Mouse (Mus musculus) myocyte (in vitro differentiated cells): ENCODE results near the gene Gspt1. TPM values are rescaled to one million over a fixed set of nuclear protein-coding genes. Genes with fewer than 3 reads are reported as not detected.

Experiments
- H3K27me3 ChIP-seq: one replicate; pipeline ENCODE4 v1.6.1; 2011; ENCODE audit not compliant: control insufficient read depth, insufficient read depth, insufficient read length
- H3K36me3 ChIP-seq: one replicate; pipeline ENCODE4 v1.6.1; 2011; ENCODE audit not compliant: control insufficient read depth, insufficient read depth
- H3K4me2 ChIP-seq: one replicate; pipeline ENCODE4 v1.6.1; 2011; ENCODE audit warnings: low read depth, control low read depth
- H3K4me3 ChIP-seq: one replicate; pipeline ENCODE4 v1.5.1; 2011; ENCODE audit warnings: mild to moderate bottlenecking, control low read depth, moderate library complexity
- H3K79me2 ChIP-seq: one replicate; pipeline ENCODE4 v1.6.1; 2011; ENCODE audit not compliant: control insufficient read depth, insufficient read depth
- H3ac ChIP-seq: one replicate; pipeline ENCODE4 v1.6.1; 2011; ENCODE audit not compliant: control insufficient read depth, insufficient read length
- CEBPB ChIP-seq: IDR thresholded peaks from 2 replicates; pipeline ENCODE4 v1.6.1; 2011; ENCODE audit warnings: mild to moderate bottlenecking, moderate library complexity; ENCODE audit not compliant: poor library complexity, insufficient read depth, severe bottlenecking
- E2F4 ChIP-seq: IDR thresholded peaks from one replicate; pipeline ENCODE4 v1.6.1; 2011; ENCODE audit warnings: mild to moderate bottlenecking, control low read depth, moderate library complexity; ENCODE audit not compliant: insufficient read depth
- MAX ChIP-seq: IDR thresholded peaks from one replicate; pipeline ENCODE4 v1.6.1; 2011; ENCODE audit warnings: low read depth, mild to moderate bottlenecking, control low read depth
- MYOD1 ChIP-seq, 3 experiments: IDR thresholded peaks; one replicate each; pipeline ENCODE4 v1.6.1; 2011; ENCODE audit warnings: control low read depth in 2 of 3, low read depth in 2 of 3, mild to moderate bottlenecking in 2 of 3, moderate library complexity in 1 of 3; ENCODE audit not compliant: insufficient read length in 2 of 3, control insufficient read depth in 1 of 3
- MYOG ChIP-seq, 3 experiments: IDR thresholded peaks; one replicate each; pipeline ENCODE4 v1.6.1; 2011; ENCODE audit warnings: control low read depth in 2 of 3, low read depth in 2 of 3, mild to moderate bottlenecking in 2 of 3; ENCODE audit not compliant: insufficient read length in 2 of 3, control insufficient read depth in 1 of 3, insufficient read depth in 1 of 3
- POLR2A ChIP-seq: IDR thresholded peaks from one replicate; pipeline ENCODE4 v1.6.1; 2011; ENCODE audit warnings: low read depth, mild to moderate bottlenecking, control low read depth, moderate library complexity; ENCODE audit not compliant: insufficient read length
- POLR2AphosphoS2 ChIP-seq: IDR thresholded peaks from one replicate; pipeline ENCODE4 v1.6.1; 2011; ENCODE audit warnings: low read depth, control low read depth; ENCODE audit not compliant: insufficient read length
- REST ChIP-seq: IDR thresholded peaks from one replicate; pipeline ENCODE4 v1.6.1; 2011; ENCODE audit warnings: mild to moderate bottlenecking, control low read depth, moderate library complexity; ENCODE audit not compliant: insufficient read depth, insufficient read length
- SRF ChIP-seq: IDR thresholded peaks from one replicate; pipeline ENCODE4 v1.6.1; 2011; ENCODE audit warnings: low read depth; ENCODE audit not compliant: control insufficient read depth, insufficient read length
- TCF12 ChIP-seq: IDR thresholded peaks from one replicate; pipeline ENCODE4 v1.6.1; 2011; ENCODE audit warnings: mild to moderate bottlenecking, control low read depth; ENCODE audit not compliant: poor library complexity, insufficient read depth, severe bottlenecking
- TCF3 ChIP-seq: IDR thresholded peaks from one replicate; pipeline ENCODE4 v1.6.1; 2011; ENCODE audit warnings: low read depth, control low read depth; ENCODE audit not compliant: insufficient read length
- USF1 ChIP-seq: IDR thresholded peaks from one replicate; pipeline ENCODE4 v1.6.1; 2011; ENCODE audit warnings: low read depth, mild to moderate bottlenecking, control low read depth, moderate library complexity
- polyA plus RNA-seq: library from polyadenylated mRNA; unstranded; fragments of >200 nt; fragmentation: generic; extraction: Trizol; gene quantifications from one replicate; pipeline ENCODE4 v1.2.1, GENCODE M21; 2012; ENCODE audit warnings: missing spikeins

The Gspt1 gene
- polyA plus RNA-seq, 1 experiment, result 54.9 TPM

DNA sequence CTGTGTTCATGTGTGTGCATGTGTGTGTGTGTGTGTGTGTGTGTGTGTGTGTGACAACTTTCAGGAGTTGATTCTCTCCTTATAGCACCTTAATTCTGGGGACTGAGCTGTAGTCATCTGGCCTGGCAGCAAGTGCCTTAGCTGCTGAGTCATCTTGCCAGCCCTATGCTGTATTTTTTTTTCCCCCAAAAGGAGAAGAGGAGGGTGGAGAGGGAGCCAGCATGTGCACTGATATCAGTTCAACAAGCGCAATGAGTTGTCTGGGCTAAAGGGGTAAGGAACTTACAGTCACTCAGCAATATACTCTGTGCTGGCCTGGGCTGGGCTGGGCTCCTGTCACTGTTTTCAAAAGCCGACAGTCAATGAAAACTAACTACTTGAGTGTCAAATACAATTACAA is 16.5 kb upstream of the Gspt1 start:
- no peaks in the 10 kb centered on the region for H3K36me3 ChIP-seq
- TF ChIP-seq POLR2AphosphoS2, result no peak
- TF ChIP-seq MYOG (IDR thresholded peaks at IDR 0.05; ENCODE audit: control insufficient read depth in 1 of 3, insufficient read depth in 1 of 3, insufficient read length in 2 of 3, low read depth in 2 of 3), result no peak
- TF ChIP-seq CEBPB, result no peak
- no peak for TF ChIP-seq MAX
- no peak for TF ChIP-seq MYOD1 (IDR thresholded peaks at IDR 0.05; ENCODE audit: control insufficient read depth in 1 of 3, insufficient read length in 2 of 3, low read depth in 2 of 3)
- H3K4me2 ChIP-seq, result no peak overlapping the region
- H3K4me3 ChIP-seq, result no peak overlapping the region
- H3ac ChIP-seq, result no peak overlapping the region
- H3K27me3 ChIP-seq, result no peaks in the 10 kb centered on the region
- no peaks in the 10 kb centered on the region for H3K79me2 ChIP-seq

DNA sequence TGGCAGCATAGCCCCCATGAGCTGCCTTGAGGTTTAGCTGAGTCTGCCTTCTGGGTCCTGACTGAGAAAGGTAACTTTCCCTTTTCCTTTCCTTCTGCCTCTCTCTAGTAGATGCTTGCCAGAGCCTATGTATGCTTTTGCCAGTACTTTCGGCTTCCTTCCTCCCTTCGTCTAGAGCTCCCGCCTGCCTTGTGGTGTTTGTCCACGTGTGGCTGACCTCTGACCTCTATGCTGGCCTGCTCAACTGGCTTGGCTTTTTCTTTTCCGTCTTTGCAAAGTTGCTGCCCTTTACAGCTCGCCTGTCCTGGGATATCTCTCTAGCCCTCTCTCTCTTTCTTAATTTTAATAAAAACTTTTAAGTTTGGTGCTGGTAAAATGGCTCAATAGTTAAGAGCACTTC is 15.7 kb upstream of the Gspt1 start:
- H3K36me3 ChIP-seq, result no peaks in the 10 kb centered on the region
- H3ac ChIP-seq, result no peak overlapping the region

DNA sequence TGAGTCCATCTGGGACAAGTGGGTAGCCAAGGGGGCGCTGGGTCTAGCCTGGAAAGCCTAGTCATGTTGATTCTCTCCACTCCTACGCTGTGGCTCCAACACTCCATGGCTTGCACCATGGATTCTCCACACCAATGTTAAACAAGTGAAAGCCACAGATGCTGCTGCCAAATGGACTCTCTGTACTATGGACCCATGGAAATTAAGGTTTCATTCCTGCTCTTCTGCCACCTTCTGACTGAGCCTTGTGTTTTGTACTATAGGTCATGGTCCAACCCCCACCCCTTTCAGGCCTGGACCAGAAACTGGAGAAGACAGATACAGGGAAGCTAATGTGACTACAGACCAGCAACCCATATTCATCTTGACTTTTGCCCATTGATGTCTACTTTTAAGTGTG is 12.4 kb upstream of the Gspt1 start:
- H3K4me3 ChIP-seq, result no peak overlapping the region
- no peaks in the 10 kb centered on the region for H3K79me2 ChIP-seq
- TF ChIP-seq USF1, result no peak
- no peak for TF ChIP-seq MYOD1 (IDR thresholded peaks at IDR 0.05; ENCODE audit: control insufficient read depth in 1 of 3, insufficient read length in 2 of 3, low read depth in 2 of 3)
- TF ChIP-seq MYOG (IDR thresholded peaks at IDR 0.05; ENCODE audit: control insufficient read depth in 1 of 3, insufficient read depth in 1 of 3, insufficient read length in 2 of 3, low read depth in 2 of 3), result no peak
- no peak for TF ChIP-seq POLR2A
- TF ChIP-seq SRF, result no peak
- TF ChIP-seq CEBPB, result no peak
- TF ChIP-seq MAX, result no peak
- no peak for TF ChIP-seq TCF12
- no peak for TF ChIP-seq TCF3
- TF ChIP-seq REST, result no peak
- no peak for TF ChIP-seq E2F4
- no peak for TF ChIP-seq POLR2AphosphoS2
- H3K36me3 ChIP-seq, result no peaks in the 10 kb centered on the region
- H3ac ChIP-seq, result no peak overlapping the region
- no peaks in the 10 kb centered on the region for H3K27me3 ChIP-seq
- no peak overlapping the region for H3K4me2 ChIP-seq

More for the DNA sequence above, 15.7 kb upstream of the Gspt1 start:
- Histone ChIP-seq H3K4me2 (no peak overlapping the region), H3K4me3 (no peak overlapping the region), H3K27me3 (no peaks in the 10 kb centered on the region), H3K79me2 (no peaks in the 10 kb centered on the region)
- no peak for TF ChIP-seq TCF12
- no peak for TF ChIP-seq TCF3
- no peak for TF ChIP-seq USF1
- TF ChIP-seq SRF, result no peak
- TF ChIP-seq POLR2A, result no peak
- TF ChIP-seq E2F4, result no peak

DNA sequence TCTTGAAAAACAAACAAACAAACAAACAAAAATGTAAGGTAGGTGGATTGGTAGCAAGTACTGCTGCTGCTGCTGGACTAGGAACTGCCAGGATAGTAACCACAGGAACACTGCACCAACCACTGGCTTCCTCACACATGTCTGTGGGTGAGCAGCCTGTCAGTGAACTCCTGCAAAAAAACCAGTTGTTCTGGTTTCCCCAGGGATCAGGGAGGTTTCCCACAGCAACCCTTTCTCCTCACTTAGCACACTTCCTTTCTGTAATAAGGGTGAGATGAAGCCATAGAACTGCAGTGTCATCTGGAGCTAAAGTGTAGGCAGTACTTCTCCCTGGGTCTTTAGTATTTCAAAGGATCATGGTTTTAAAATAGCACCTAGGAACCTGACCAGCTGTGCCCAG is 9.1 kb upstream of the Gspt1 start:
- TF ChIP-seq REST, result no peak
- TF ChIP-seq E2F4, result no peak
- TF ChIP-seq SRF, result no peak
- TF ChIP-seq CEBPB, result no peak
- TF ChIP-seq USF1, result no peak
- TF ChIP-seq MAX, result no peak
- TF ChIP-seq POLR2AphosphoS2, result no peak
- TF ChIP-seq POLR2A, result no peak
- TF ChIP-seq TCF12, result no peak
- TF ChIP-seq TCF3, result no peak
- TF ChIP-seq MYOG (IDR thresholded peaks at IDR 0.05; ENCODE audit: control insufficient read depth in 1 of 3, insufficient read depth in 1 of 3, insufficient read length in 2 of 3, low read depth in 2 of 3), result no peak
- TF ChIP-seq MYOD1 (IDR thresholded peaks at IDR 0.05; ENCODE audit: control insufficient read depth in 1 of 3, insufficient read length in 2 of 3, low read depth in 2 of 3), result no peak
- Histone ChIP-seq H3K27me3 (peaks cover 6% of the 10 kb centered on the region), H3K4me3 (no peak overlapping the region), H3K4me2 (no peak overlapping the region), H3K36me3 (no peaks in the 10 kb centered on the region), H3K79me2 (no peaks in the 10 kb centered on the region), H3ac (no peak overlapping the region)

DNA sequence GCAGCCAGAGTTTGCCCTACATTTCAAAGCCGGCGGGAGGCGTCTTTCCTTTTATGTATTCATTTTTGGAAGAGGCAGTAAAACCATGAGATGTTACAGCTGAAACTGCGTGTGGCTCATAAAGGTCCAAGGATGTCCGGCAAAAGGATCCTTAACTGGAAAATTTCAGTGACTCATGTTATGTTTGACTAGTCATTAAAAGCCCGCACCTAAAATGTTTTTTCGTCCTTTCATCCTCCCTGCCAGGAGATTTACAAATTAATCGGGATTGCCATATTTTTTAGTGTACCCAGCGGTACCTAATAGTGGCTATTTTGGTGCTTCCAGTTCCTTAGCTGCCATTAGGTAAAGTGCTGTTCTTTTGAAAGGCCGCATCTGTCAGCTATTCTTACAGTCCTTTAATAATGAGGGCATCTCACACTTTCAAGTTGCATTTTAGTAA is 619 bp upstream of the Gspt1 start:
- TF ChIP-seq REST, result no peak
- no peak for TF ChIP-seq POLR2AphosphoS2
- TF ChIP-seq TCF3, result no peak
- Histone ChIP-seq H3K36me3 (no peaks in the 10 kb centered on the region), H3K27me3 (peaks cover 6% of the 10 kb centered on the region), H3K79me2 (peaks cover 38% of the 10 kb centered on the region), H3K4me3 (peak overlapping the region; percentile 67), H3K4me2 (peak overlapping the region; percentile 92), H3ac (peak overlapping the region; percentile 89)
